Comparison of ENCODE assay signal across 16 mouse cellular contexts in the genomic region with DNA sequence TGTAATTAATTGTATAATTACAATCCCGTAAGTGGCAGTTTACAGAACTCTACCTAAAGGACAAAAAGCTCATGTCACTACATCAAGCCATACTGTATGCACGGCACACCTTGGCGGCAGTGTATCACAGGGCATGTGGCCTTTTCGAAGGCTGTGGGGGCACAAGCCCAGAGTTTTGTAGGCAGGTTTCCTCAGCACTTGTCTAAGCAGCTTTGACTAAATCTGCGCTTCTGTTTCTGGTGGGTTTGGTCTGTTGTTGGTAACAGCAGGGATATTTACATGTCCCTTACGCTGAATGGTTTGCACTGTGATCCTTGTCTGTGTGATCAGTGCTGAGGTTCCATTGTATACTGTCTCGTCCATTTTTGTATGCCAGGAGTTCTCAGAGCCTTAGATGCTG.
"Had no signal": no experiment of that assay in that cellular context is flagged by ENCODE, and none has a peak within 500 bp of the region (broad histone marks: within the 10 kb centered on the region; RNA-seq: fewer than 3 reads in every experiment).

No protein-coding gene starts in this region.

- H3K4me3 ChIP-seq: neural tube, embryonic 13.5 days; neural tube, embryonic 15.5 days; stomach, embryonic 15.5 days had no signal

- H3K27me3 ChIP-seq: neural tube, embryonic 13.5 days; neural tube, embryonic 15.5 days; stomach, embryonic 15.5 days had no signal

- DNase-seq: retina, postnatal 1 day; right cerebral cortex, adult 18-20 months; right cerebral cortex, postnatal 14 days; right cerebral cortex, postnatal 25 days; right cerebral cortex, postnatal 4 days; spleen, adult 18-20 months; thymus, adult 18-20 months; thymus, adult 2 months; thymus, postnatal 14 days; thymus, postnatal 25 days; thymus, postnatal 36 days; thymus, postnatal 4 days had no signal

- H3K4me1 ChIP-seq: stomach, embryonic 15.5 days had no signal

- H3K9me3 ChIP-seq: neural tube, embryonic 13.5 days; neural tube, embryonic 15.5 days; stomach, embryonic 15.5 days had no signal

- H3K27ac ChIP-seq: neural tube, embryonic 13.5 days; neural tube, embryonic 15.5 days; stomach, embryonic 15.5 days; stomach, postnatal 0 days had no signal

- H3K36me3 ChIP-seq: stomach, embryonic 15.5 days had no signal
